Mouse (Mus musculus): ENCODE results near the gene Map2k4. TPM values are rescaled to one million over a fixed set of nuclear protein-coding genes. Genes with fewer than 3 reads are reported as not detected.

Gene Map2k4
- polyA plus RNA-seq, 1 experiment: 20.3 TPM

GRCm38 (mm10) chr11:65723715-65724114 lies 64.4 kb downstream of the Map2k4 start:
- H3K79me3 ChIP-seq (ENCODE audit: low read depth): peaks cover 5% of the 10 kb centered on the region
- no peaks in the 10 kb centered on the region for H3K27me3 ChIP-seq (ENCODE audit: control insufficient read depth, insufficient read depth, insufficient read length)
- peaks cover 14% of the 10 kb centered on the region for H3K36me3 ChIP-seq (ENCODE audit: control insufficient read depth, insufficient read depth)
- no peaks in the 10 kb centered on the region for H3K79me2 ChIP-seq (ENCODE audit: control insufficient read depth, insufficient read depth)
- no peak overlapping the region for H3K4me3 ChIP-seq (ENCODE audit: insufficient read depth, poor library complexity, severe bottlenecking)
- TF ChIP-seq FOSL1 (IDR thresholded peaks at IDR 0.05; ENCODE audit: insufficient read depth, low read length, poor library complexity, severe bottlenecking) (no peak), USF1 (IDR thresholded peaks at IDR 0.05; ENCODE audit: low read depth) (no peak)
- H3ac ChIP-seq (ENCODE audit: control insufficient read depth, insufficient read length, low read depth): no peak overlapping the region

DNA sequence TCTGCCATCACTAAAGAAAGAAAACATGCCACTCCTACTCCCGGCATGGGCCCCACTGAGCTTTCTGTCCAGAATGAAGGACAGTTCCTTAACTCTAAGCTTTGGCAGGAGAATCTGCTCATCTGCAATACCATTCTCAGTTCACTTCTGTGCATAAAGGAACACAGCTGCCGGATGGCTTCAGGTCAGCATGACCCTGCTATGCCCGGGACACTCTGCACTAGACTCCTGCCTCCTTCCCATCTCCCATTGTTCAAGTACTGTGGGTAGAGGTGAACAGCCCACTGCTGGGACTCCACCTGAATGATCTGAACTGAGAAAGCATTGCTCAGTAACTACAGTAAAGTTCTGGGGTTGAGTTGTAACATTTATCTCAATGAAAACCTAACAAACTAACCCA lies 66.5 kb downstream of the Map2k4 start:
- no peaks in the 10 kb centered on the region for H3K79me2 ChIP-seq (ENCODE audit: control insufficient read depth, insufficient read depth)
- TF ChIP-seq CTCF (IDR thresholded peaks at IDR 0.05; ENCODE audit: control insufficient read depth, insufficient read depth, insufficient read length): no peak
- TF ChIP-seq CEBPB (IDR thresholded peaks at IDR 0.05; ENCODE audit: low read depth): no peak
- no peak for TF ChIP-seq MYOG (IDR thresholded peaks at IDR 0.05; ENCODE audit: control insufficient read depth, extremely low read depth, insufficient read length)
- no peak for TF ChIP-seq MYOD1 (IDR thresholded peaks at IDR 0.05; ENCODE audit: control insufficient read depth, insufficient read length, low read depth)
- TF ChIP-seq FOSL1 (IDR thresholded peaks at IDR 0.05; ENCODE audit: insufficient read depth, low read length, poor library complexity, severe bottlenecking): no peak
- TF ChIP-seq USF1 (IDR thresholded peaks at IDR 0.05; ENCODE audit: low read depth): no peak
- no peak overlapping the region for H3ac ChIP-seq (ENCODE audit: control insufficient read depth, insufficient read length, low read depth)
- H3K27me3 ChIP-seq (ENCODE audit: control insufficient read depth, insufficient read depth, insufficient read length): no peaks in the 10 kb centered on the region
- H3K4me3 ChIP-seq (ENCODE audit: insufficient read depth, poor library complexity, severe bottlenecking): no peak overlapping the region
- peaks cover 21% of the 10 kb centered on the region for H3K36me3 ChIP-seq (ENCODE audit: control insufficient read depth, insufficient read depth)
- peaks cover 3% of the 10 kb centered on the region for H3K79me3 ChIP-seq (ENCODE audit: low read depth)

GRCm38 (mm10) chr11:65719960-65720359 lies 68.1 kb downstream of the Map2k4 start:
- Histone ChIP-seq H3K79me2 (ENCODE audit: control insufficient read depth, insufficient read depth) (no peaks in the 10 kb centered on the region), H3K79me3 (ENCODE audit: low read depth) (peaks cover 3% of the 10 kb centered on the region), H3K36me3 (ENCODE audit: control insufficient read depth, insufficient read depth) (peaks cover 19% of the 10 kb centered on the region), H3ac (ENCODE audit: control insufficient read depth, insufficient read length, low read depth) (no peak overlapping the region), H3K4me3 (ENCODE audit: insufficient read depth, poor library complexity, severe bottlenecking) (no peak overlapping the region), H3K27me3 (ENCODE audit: control insufficient read depth, insufficient read depth, insufficient read length) (no peaks in the 10 kb centered on the region)
- no peak for TF ChIP-seq USF1 (IDR thresholded peaks at IDR 0.05; ENCODE audit: low read depth)
- no peak for TF ChIP-seq CTCF (IDR thresholded peaks at IDR 0.05; ENCODE audit: control insufficient read depth, insufficient read depth, insufficient read length)
- no peak for TF ChIP-seq FOSL1 (IDR thresholded peaks at IDR 0.05; ENCODE audit: insufficient read depth, low read length, poor library complexity, severe bottlenecking)
- no peak for TF ChIP-seq MAX (IDR thresholded peaks at IDR 0.05)
- no peak for TF ChIP-seq MYOD1 (IDR thresholded peaks at IDR 0.05; ENCODE audit: control insufficient read depth, insufficient read length, low read depth)
- TF ChIP-seq CEBPB (IDR thresholded peaks at IDR 0.05; ENCODE audit: low read depth): no peak
- TF ChIP-seq MYOG (IDR thresholded peaks at IDR 0.05; ENCODE audit: control insufficient read depth, extremely low read depth, insufficient read length): no peak

GRCm38 (mm10) chr11:65713830-65714229 lies 74.3 kb downstream of the Map2k4 start:
- Histone ChIP-seq H3K79me3 (ENCODE audit: low read depth) (peaks cover 1% of the 10 kb centered on the region), H3ac (ENCODE audit: control insufficient read depth, insufficient read length, low read depth) (no peak overlapping the region), H3K4me3 (ENCODE audit: insufficient read depth, poor library complexity, severe bottlenecking) (no peak overlapping the region), H3K27me3 (ENCODE audit: control insufficient read depth, insufficient read depth, insufficient read length) (no peaks in the 10 kb centered on the region), H3K36me3 (ENCODE audit: control insufficient read depth, insufficient read depth) (peaks cover 28% of the 10 kb centered on the region), H3K79me2 (ENCODE audit: control insufficient read depth, insufficient read depth) (no peaks in the 10 kb centered on the region)
- TF ChIP-seq USF1 (IDR thresholded peaks at IDR 0.05; ENCODE audit: low read depth) (no peak), CTCF (IDR thresholded peaks at IDR 0.05; ENCODE audit: control insufficient read depth, insufficient read depth, insufficient read length) (no peak)

DNA sequence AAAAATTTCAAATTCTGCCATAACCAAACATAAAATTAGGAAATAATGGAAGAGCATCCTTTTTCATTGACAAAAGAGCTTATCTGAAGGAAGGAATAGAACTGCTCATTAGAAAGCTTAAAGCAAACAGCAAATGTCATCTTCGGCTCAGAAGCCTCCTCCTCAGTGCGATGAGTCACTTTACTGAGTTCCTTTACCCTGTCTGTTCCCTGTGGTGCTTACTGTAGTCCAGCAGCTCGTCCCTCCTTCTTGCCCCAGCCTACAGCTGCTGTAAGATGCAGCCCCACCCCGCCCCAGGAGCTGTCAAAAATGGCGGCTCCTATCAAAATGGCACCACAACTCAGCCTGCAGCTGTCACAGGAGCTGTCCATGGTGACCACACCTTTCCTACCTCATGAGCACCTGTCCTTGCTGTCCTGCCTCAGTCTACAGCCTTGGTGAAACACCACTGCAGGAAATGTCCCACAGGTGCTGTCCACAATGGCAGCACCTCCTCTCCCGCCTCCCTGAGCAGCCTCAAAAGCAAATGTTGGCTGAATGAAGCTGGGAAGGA lies 75.3 kb downstream of the Map2k4 start:
- no peak overlapping the region for H3K4me3 ChIP-seq (ENCODE audit: insufficient read depth, poor library complexity, severe bottlenecking)
- peak; percentile 23 for TF ChIP-seq MYOD1 (IDR thresholded peaks at IDR 0.05; ENCODE audit: control insufficient read depth, insufficient read length, low read depth)
- TF ChIP-seq MAX (IDR thresholded peaks at IDR 0.05): no peak
- TF ChIP-seq CEBPB (IDR thresholded peaks at IDR 0.05; ENCODE audit: low read depth): no peak
- H3K79me3 ChIP-seq (ENCODE audit: low read depth): peaks cover 1% of the 10 kb centered on the region
- no peak overlapping the region for H3ac ChIP-seq (ENCODE audit: control insufficient read depth, insufficient read length, low read depth)
- no peaks in the 10 kb centered on the region for H3K79me2 ChIP-seq (ENCODE audit: control insufficient read depth, insufficient read depth)
- no peaks in the 10 kb centered on the region for H3K27me3 ChIP-seq (ENCODE audit: control insufficient read depth, insufficient read depth, insufficient read length)
- peaks cover 30% of the 10 kb centered on the region for H3K36me3 ChIP-seq (ENCODE audit: control insufficient read depth, insufficient read depth)

DNA sequence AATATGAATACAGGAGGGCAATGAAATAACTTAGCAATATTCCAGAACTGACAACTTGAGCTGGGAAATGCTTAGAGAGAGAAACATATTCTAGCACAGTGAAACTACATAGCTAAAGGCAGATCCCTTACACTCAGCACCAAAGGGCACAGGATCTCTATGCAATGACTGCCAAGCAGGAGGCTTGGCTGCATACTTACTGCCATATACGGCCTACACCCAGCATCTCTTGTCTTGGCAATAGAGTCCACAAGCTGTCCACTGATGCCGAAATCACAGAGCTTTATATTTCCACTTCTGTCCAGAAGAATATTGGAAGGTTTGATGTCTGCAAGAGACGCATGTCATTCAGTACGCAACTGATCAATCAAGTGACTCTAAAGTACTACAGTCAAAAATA lies 81.3 kb downstream of the Map2k4 start:
- TF ChIP-seq CTCF (IDR thresholded peaks at IDR 0.05; ENCODE audit: control insufficient read depth, insufficient read depth, insufficient read length) (no peak), CEBPB (IDR thresholded peaks at IDR 0.05; ENCODE audit: low read depth) (no peak), MYOG (IDR thresholded peaks at IDR 0.05; ENCODE audit: control insufficient read depth, extremely low read depth, insufficient read length) (no peak), MYOD1 (IDR thresholded peaks at IDR 0.05; ENCODE audit: control insufficient read depth, insufficient read length, low read depth) (no peak), USF1 (IDR thresholded peaks at IDR 0.05; ENCODE audit: low read depth) (no peak), FOSL1 (IDR thresholded peaks at IDR 0.05; ENCODE audit: insufficient read depth, low read length, poor library complexity, severe bottlenecking) (no peak), MAX (IDR thresholded peaks at IDR 0.05) (no peak)
- Histone ChIP-seq H3K79me3 (ENCODE audit: low read depth) (no peaks in the 10 kb centered on the region), H3ac (ENCODE audit: control insufficient read depth, insufficient read length, low read depth) (no peak overlapping the region), H3K4me3 (ENCODE audit: insufficient read depth, poor library complexity, severe bottlenecking) (no peak overlapping the region), H3K27me3 (ENCODE audit: control insufficient read depth, insufficient read depth, insufficient read length) (no peaks in the 10 kb centered on the region), H3K79me2 (ENCODE audit: control insufficient read depth, insufficient read depth) (no peaks in the 10 kb centered on the region), H3K36me3 (ENCODE audit: control insufficient read depth, insufficient read depth) (peaks cover 50% of the 10 kb centered on the region)

Data from C2C12 (cell line).